Mouse (Mus musculus) thymus, postnatal 0 days (tissue): Measurements from ENCODE around the gene D630039A03Rik. TPM values are rescaled to one million over a fixed set of nuclear protein-coding genes. Genes with fewer than 3 reads are reported as not detected.

Experiments
- DNase-seq: peaks from one replicate; pipeline ENCODE4 v3.0.0-alpha.2; 2015; ENCODE audit warnings: low spot score
- polyA plus RNA-seq: library from polyadenylated mRNA; unstranded; fragments of >200 nt; fragmentation: Nextera tagmentation; extraction: Ambion mirVana; gene quantifications from 2 replicates; pipeline ENCODE4 v1.2.1, GENCODE M21; 2015

The D630039A03Rik gene
- polyA plus RNA-seq, result 0.13 and 0.16 TPM in 2 replicates

DNA sequence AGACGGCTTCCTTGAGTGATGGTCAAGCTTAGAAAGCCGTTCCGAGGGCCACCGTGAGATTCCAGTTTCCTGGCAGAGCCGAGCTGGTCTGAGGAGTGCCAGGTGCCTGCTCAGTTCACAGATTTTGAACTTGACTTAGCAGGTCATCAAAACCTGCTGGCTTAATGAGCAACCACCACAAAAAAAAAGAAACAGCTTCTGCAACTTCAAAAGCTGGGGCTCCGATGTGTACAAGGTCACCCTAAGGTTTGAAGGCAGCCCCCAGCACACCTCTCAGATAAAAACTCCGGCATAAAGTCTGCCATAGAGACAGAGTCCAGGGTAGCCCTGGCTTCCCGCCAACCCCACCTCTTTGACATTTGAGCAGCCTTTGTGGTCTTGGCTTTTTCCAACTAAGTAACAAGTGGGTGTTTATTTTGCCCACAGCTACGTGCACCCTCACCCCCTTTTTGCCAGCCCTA lies at the start of gene D630039A03Rik:
Gene D630039A03Rik (minus strand): TSS at position 97 of the 461 bp plus-strand sequence.
- no peak for DNase-seq

DNA sequence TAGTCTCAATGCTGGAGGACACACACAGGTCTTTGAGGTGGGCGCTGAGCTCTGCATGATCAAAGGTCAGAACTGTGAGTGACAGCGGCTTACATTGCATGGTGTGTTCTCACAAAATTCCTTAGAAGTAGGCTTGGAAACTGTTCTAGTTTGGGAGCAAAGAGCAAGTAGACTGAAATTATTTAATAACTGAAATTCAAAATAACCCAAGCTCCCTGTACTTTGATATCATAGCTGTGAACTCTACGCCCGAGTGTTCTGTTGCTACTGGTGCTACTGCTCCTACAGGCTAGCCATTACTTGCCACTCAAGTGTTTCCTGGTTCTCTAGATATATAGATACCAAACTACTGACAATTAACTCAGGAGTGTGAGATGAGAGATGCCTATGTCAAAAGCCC lies 49.4 kb upstream of the D630039A03Rik start:
- no peak for DNase-seq

DNA sequence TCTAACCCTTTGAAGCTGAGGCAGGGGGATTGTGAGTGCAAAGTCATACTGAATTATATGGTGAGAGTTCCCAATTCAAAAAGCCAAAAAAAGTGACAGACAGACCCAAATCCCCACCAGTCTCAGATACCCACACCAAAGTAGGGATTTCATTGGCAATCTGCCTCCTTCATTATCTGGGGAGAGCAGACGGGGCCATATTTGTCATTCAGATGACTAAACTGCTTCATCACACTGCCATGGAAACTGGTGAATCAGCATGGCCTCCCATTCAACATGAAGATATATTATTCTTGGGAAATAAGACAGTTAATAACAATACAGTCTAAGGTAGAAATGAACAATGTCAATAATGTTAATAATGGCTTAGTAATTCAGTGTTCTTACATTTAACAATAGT lies 48.0 kb upstream of the D630039A03Rik start:
- no peak for DNase-seq

GRCm38 (mm10) chr4:57959056-57959455 lies 43.0 kb upstream of the D630039A03Rik start:
- no peak for DNase-seq

DNA sequence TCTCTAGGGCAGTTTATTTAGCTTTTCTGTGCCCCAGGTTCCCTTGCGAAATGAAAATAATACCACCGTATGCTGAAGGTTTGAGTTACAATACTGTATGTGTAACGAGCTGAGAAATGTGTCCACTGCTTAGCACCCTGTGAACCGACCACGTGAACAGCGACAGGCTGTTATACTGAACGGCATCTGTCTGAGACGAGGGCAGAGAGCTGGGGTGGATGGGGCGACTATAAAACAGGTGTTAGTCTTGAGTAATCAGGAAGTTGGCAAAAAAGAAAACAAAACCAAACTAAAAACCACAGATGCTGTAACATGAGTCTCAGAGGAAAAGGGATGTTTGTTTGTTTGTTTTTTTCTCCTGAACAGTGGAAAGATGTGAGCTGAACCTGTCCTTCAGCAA lies 42.0 kb upstream of the D630039A03Rik start:
- DNase-seq, result peak; percentile 84

GRCm38 (mm10) chr4:57957200-57958085 lies 41.3 kb upstream of the D630039A03Rik start:
- peak; percentile 9 for DNase-seq

DNA sequence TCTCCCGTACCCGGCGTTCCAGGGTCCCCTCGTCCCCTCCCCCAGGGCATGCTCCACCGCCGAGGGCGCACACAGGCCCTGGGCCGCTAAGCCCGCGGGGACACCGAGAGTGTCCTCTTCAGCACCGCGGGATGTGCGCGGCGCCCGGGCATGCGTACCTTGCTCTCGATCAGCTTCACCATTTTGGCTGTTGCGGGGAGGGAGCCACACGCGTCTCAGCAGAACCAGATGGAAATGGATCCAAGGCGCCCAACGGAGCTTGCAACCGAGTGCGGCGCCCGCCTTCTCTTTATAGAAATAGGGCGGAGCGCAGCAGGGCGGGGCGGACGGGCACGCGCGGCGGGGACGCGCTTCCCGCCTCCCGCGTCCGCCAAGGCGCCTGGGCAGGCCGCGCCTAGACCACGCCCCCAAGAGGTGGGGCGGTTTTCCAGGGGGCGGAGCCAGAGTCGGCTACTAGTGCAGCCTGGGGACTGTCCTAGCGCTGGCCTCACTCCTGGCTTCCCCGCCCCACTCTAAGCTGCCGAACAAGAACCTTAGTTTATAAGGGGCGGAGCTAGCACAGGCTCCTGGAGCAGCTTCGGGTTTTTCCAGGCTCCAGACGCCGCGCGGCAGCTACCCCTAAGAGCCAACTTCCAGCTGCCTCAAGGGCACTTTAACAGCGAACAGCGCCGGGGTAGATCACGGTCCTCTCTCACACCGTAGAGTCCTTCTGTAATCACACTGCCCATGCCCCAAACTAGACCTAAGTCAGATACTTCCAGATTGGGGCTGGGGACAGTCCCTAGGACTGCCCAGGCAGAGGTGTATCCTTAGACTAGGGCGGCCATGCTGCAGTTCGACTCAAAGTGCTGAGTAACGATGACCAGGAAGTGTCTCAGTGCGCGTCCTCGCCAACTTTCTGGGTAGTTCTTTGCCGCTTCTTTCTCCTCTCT lies 40.2 kb upstream of the D630039A03Rik start, which contains the start of gene Txn1:
Gene Txn1 (minus strand): TSS at position 383 of the 932 bp plus-strand sequence.
- peak; percentile 96 for DNase-seq

DNA sequence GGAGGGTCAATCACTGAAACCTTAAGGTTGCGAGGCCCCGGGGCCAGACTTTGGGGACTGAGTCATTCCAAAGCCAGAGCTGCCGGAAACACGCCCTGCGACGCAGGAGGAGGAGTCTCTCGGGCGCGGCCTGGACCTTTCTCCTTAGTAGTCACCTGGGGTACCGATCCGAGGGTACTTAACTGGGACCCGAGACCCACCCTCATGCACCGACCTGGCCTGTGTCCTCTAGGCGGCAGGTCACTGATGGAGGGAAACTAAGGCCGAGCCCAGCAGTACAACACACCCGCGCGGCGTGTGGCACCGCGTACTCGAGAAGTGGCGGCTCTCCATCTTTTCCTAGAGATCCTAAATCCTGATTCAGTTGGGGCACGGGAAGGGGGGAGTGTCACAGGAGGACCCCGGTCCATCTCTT lies 39.5 kb upstream of the D630039A03Rik start:
- DNase-seq, result peak; percentile 54

DNA sequence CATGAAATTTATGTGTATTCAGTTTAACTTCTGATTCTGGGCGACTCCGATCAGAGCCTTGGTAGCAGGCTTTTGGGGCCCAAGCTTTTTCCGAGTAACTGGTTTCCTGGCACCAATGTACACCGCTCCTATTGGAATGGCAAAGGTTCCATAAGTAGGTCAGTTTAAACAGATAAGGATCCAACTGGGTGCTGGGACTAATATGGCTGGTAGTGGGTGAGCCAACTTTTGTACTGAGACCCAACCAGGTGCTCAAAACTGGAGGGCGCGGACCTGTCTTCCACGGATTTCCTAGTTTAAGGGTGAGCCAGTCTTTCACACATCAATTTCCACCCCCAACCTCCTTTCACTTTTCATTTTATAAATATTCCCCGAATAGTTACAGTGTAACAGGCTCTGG lies 38.9 kb upstream of the D630039A03Rik start:
- no peak for DNase-seq

DNA sequence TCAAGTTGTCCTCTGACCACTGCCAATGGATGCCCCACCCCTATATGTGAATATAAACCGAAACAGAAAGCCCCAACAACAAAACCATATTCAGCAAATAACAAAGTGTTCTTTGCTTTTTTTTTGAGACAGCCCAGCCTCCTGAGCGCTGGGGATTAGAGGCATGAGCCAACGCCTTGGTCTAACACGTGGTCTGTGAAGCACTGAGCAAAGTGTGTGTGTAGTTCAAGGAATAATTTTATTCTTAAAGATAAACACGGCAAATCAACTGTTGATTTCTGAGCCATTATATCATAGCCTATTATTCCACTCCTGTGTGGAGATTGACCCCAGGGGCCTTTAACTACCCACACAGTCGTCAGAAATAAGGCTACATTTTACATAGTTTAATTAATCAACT lies 38.5 kb upstream of the D630039A03Rik start:
- DNase-seq, result no peak

GRCm38 (mm10) chr4:57953796-57954195 lies 37.7 kb upstream of the D630039A03Rik start:
- no peak for DNase-seq

GRCm38 (mm10) chr4:57952891-57953290 lies 36.8 kb upstream of the D630039A03Rik start:
- no peak for DNase-seq

DNA sequence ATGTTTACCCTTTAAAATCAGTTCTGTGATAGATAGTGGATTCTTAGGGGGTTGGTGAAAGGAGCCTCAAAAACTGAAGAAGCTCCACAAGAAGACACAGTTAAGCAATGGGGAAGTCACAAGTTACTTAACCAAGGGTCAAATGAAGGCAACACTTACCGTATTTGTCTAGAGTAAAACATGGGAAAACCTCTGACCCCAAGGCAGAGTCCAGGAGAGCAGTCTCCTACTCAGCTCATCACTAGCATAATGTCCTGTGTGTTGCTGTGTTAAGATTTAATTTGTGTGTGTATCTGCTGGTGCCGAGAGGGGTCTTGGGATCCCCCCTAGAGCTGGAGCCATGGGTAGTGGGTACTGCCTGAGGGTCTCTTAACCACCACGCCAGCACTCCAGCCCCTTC lies 36.3 kb upstream of the D630039A03Rik start:
- no peak for DNase-seq

DNA sequence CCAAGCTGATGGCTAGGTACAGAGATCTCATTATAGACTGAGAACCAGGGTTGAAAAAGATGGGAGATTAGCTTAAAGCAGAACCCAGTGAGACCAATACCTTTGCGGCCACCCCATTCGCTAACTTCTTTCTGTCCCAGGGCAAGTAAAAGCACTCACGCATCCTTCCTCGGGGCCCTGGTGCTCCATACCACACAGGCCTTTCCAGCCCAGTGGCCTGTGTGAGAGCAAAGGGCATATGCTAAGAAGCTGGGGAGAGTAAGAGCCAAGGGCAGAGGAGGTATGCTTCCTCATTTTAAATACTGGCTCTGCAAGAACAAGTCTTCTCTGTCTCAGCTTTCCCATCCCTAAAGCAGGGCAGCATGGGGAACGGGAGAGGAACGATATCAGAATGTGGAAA lies 33.8 kb upstream of the D630039A03Rik start:
- no peak for DNase-seq

DNA sequence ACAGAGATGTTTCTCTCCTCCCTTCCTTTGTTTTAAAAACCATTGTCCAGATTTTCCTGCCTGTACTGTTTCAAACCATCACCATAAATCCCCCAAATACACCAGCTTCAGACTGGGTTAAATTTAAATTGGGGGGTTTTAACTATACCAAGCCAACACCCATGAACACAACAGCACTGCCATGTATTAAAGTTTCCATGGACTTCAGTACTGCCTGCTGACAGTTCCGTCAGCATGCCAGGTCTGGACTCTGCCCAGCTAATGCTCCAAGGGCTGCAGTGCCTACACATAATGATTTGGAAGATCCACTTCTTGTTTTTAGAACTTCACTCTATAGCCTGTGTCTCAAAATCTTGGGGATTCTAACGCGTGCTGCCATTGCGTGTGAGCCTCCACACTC lies 31.4 kb upstream of the D630039A03Rik start:
- no peak for DNase-seq

GRCm38 (mm10) chr4:57947036-57947435 lies 30.9 kb upstream of the D630039A03Rik start:
- no peak for DNase-seq

DNA sequence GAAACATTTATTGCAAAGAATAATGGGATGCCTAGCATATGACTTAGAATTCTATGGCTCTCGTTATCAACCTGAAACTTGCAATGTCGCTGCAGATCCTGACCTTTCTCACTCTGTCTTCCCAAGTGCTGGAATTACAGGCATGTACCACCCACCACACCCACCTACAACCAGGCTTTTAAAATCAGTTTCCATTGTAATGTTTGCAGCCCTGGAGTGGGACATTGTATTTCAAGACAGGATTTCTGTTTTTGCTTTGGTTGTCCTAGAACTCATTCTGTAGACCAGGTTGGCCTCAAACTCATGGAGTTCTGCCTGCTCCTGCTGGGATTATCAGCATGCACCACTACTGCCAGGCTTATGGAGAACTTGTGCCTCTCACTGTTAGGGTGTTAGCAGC lies 26.8 kb upstream of the D630039A03Rik start:
- no peak for DNase-seq

- DNase-seq, result no peak
These were observed 24.5 kb upstream of the D630039A03Rik start for GRCm38 (mm10) chr4:57940631-57941030.

DNA sequence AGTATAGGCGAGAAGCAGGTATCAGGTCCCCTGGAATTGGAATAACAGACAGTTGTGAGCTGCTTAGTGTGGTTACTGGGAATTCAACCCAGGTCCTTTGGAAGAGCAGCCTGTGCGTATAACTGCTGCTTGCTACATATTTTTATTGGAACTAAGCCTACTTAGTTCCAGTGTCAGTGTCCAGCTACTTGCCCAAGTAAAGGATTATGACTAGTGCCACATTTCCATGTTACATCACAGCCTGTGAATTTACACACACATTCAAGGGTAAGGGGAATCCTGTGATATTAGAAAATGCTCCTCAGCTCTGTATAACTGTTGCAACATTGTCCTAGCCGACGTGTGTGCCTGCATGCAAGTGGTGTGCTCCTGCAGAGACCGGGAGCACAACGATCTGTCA lies 21.2 kb upstream of the D630039A03Rik start:
- DNase-seq, result no peak

GRCm38 (mm10) chr4:57934181-57934580 lies 18.1 kb upstream of the D630039A03Rik start:
- DNase-seq, result no peak

DNA sequence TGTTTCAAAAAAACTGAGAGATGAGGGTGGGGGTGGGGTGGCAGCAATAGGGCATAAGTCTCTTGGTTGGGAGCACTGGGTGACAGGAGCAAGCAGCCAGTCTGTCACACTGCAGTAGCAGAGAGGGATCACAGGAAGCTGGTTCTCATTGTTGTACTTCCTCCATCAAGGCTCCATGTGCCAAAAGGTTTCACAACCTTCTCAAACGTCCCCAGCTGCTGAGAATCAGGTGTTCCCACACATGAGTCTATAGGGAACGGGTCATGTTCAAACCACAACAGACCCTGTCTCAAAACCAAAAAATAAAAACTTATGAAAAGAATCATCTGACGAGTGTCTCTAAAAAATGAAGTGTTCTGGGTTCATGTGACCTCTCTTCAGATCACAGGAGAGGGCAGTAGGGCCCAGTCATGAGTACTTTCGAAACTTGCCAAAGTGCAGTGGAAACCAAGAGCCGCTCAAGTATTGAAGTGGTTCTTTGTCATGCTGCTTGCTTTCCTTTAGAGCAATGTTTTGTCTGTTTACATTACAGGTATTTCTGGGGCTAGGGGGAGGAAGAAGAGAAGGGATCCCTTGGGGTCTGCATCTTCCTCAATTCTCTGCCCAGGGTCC lies 14.6 kb upstream of the D630039A03Rik start:
- DNase-seq, result peak; percentile 16
